ENCODE assay signal across 23 mouse cellular contexts in the genomic region with DNA sequence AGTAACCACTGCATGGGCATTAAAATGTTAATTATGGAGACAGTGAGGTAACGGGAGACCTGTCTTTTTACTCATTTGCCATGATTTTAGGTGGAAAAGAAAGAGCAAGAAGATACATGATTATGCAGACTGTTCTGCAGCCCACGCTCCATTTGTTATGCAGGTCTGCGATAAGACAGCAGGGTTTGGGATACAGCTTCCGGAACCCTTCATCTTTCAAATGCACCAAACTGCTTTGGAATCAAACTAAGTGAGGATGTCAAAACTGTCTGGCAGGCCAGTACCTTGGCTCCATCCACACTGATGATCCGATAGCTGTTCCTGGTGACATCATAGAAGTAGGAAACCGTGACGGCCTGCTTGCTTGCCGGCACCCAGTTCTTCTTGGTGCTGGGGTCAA. TPM values are rescaled to one million over a fixed set of nuclear protein-coding genes. Genes with fewer than 3 reads are reported as not detected.
DNase-seq lines count a peak whose midpoint lies in the region; ATAC-seq lines count a peak whose summit lies in the region.
"Had no signal": no experiment of that assay in that cellular context is flagged by ENCODE, and none has a peak within 500 bp of the region (broad histone marks: within the 10 kb centered on the region; RNA-seq: fewer than 3 reads in every experiment).

No protein-coding gene starts in this region.

- no peak overlapping the region for H3K9ac ChIP-seq in forebrain, embryonic 16.5 days (replicated peaks; ENCODE audit: low read depth, low read length)
- H3K9ac ChIP-seq in forebrain, embryonic 11.5 days (ENCODE audit: low read length): no peak overlapping the region
- no peak overlapping the region for H3K9ac ChIP-seq in neural tube, embryonic 13.5 days
- no peak overlapping the region for H3K9ac ChIP-seq in neural tube, embryonic 15.5 days (replicated peaks)
- H3K9ac ChIP-seq: embryonic facial prominence, embryonic 12.5 days; heart, embryonic 13.5 days; liver, embryonic 15.5 days; neural tube, embryonic 12.5 days had no signal

- no peak for DNase-seq in forebrain, embryonic 11.5 days (ENCODE audit: low spot score)
- DNase-seq in layer of hippocampus, adult 18-20 months (ENCODE audit: low spot score in 2 of 2): peak; percentile 32 to 76
- DNase-seq in layer of hippocampus, adult 9-10 months (ENCODE audit: low spot score): no peak
- no peak for DNase-seq in neural tube, embryonic 10.5 days (ENCODE audit: extremely low spot score, low spot score)
- no peak for DNase-seq in adrenal gland, postnatal 25 days
- DNase-seq: adrenal gland, postnatal 10 days; cerebellum, adult 11 months; cerebellum, postnatal 10 days; gastrocnemius, adult 2 months; heart, adult 18-20 months; kidney, adult 8-10 months; kidney, postnatal 14 days; thymus, adult 2 months had no signal

- no peak for ATAC-seq in forebrain, embryonic 16.5 days
- no peak for ATAC-seq in forebrain, embryonic 11.5 days (replicated peaks; ENCODE audit: low FRiP score)
- ATAC-seq in neural tube, embryonic 13.5 days (ENCODE audit: low read depth): 0 out of 2 replicates have a peak, but pooled peaks have one; percentile 1
- no peak for ATAC-seq in neural tube, embryonic 15.5 days (ENCODE audit: low FRiP score)
- ATAC-seq: activated CD4-positive, CD25-positive, alpha-beta regulatory T cell, adult 4 months had no signal

- 48% methylated on average over 8 of the region's 8 CpGs for WGBS in forebrain, embryonic 16.5 days
- WGBS in forebrain, embryonic 11.5 days: 90% methylated on average over 8 of the region's 8 CpGs
- WGBS in neural tube, embryonic 13.5 days: 65% methylated on average over 8 of the region's 8 CpGs
- 53% methylated on average over 8 of the region's 8 CpGs for WGBS in neural tube, embryonic 15.5 days

- no peaks in the 10 kb centered on the region for H3K36me3 ChIP-seq in forebrain, embryonic 16.5 days (ENCODE audit: control insufficient read depth, insufficient read depth)
- H3K36me3 ChIP-seq in forebrain, embryonic 11.5 days (ENCODE audit: control insufficient read depth, insufficient read depth, low read length): no peaks in the 10 kb centered on the region
- no peaks in the 10 kb centered on the region for H3K36me3 ChIP-seq in neural tube, embryonic 13.5 days
- H3K36me3 ChIP-seq in neural tube, embryonic 15.5 days: no peaks in the 10 kb centered on the region
- H3K36me3 ChIP-seq: embryonic facial prominence, embryonic 12.5 days; heart, embryonic 13.5 days; liver, embryonic 15.5 days; neural tube, embryonic 12.5 days had no signal

- no peaks in the 10 kb centered on the region for H3K27me3 ChIP-seq in forebrain, embryonic 16.5 days (replicated peaks; ENCODE audit: control insufficient read depth, insufficient read depth, low read length)
- no peaks in the 10 kb centered on the region for H3K27me3 ChIP-seq in forebrain, embryonic 11.5 days (ENCODE audit: control insufficient read depth, insufficient read depth, low read length)
- no peaks in the 10 kb centered on the region for H3K27me3 ChIP-seq in neural tube, embryonic 13.5 days
- H3K27me3 ChIP-seq in neural tube, embryonic 15.5 days (replicated peaks): no peaks in the 10 kb centered on the region
- H3K27me3 ChIP-seq: embryonic facial prominence, embryonic 12.5 days; heart, embryonic 13.5 days; liver, embryonic 15.5 days; neural tube, embryonic 12.5 days had no signal

- peak overlapping the region; percentile 12; the same call in 1 of the 2 replicates for H3K27ac ChIP-seq in forebrain, embryonic 16.5 days (ENCODE audit: low read length)
- no peak overlapping the region for H3K27ac ChIP-seq in forebrain, embryonic 11.5 days (ENCODE audit: low read depth, low read length)
- peak overlapping the region; percentile 61 for H3K27ac ChIP-seq in neural tube, embryonic 13.5 days (replicated peaks)
- peak overlapping the region; percentile 49 for H3K27ac ChIP-seq in neural tube, embryonic 15.5 days (replicated peaks)
- H3K27ac ChIP-seq: embryonic facial prominence, embryonic 12.5 days; gastrocnemius, adult 2 months; heart, embryonic 13.5 days; liver, embryonic 15.5 days; neural tube, embryonic 12.5 days had no signal

- peak overlapping the region; percentile 30 for H3K4me2 ChIP-seq in forebrain, embryonic 16.5 days (ENCODE audit: low read length)
- no peak overlapping the region for H3K4me2 ChIP-seq in forebrain, embryonic 11.5 days (ENCODE audit: low read depth, low read length, severe bottlenecking)
- no peak overlapping the region for H3K4me2 ChIP-seq in neural tube, embryonic 13.5 days
- H3K4me2 ChIP-seq in neural tube, embryonic 15.5 days: no peak overlapping the region
- H3K4me2 ChIP-seq: embryonic facial prominence, embryonic 12.5 days; heart, embryonic 13.5 days; liver, embryonic 15.5 days; neural tube, embryonic 12.5 days had no signal

- H3K9me3 ChIP-seq in forebrain, embryonic 16.5 days (ENCODE audit: control insufficient read depth, low read length): no peaks in the 10 kb centered on the region
- no peaks in the 10 kb centered on the region for H3K9me3 ChIP-seq in forebrain, embryonic 11.5 days (ENCODE audit: control insufficient read depth, low read length)
- H3K9me3 ChIP-seq in neural tube, embryonic 13.5 days: no peaks in the 10 kb centered on the region
- H3K9me3 ChIP-seq in neural tube, embryonic 15.5 days (replicated peaks): no peaks in the 10 kb centered on the region
- H3K9me3 ChIP-seq: embryonic facial prominence, embryonic 12.5 days; G1E; heart, embryonic 13.5 days; liver, embryonic 15.5 days; neural tube, embryonic 12.5 days had no signal

- H3K4me3 ChIP-seq in forebrain, embryonic 16.5 days (replicated peaks; ENCODE audit: low read length): no peak overlapping the region
- no peak overlapping the region for H3K4me3 ChIP-seq in forebrain, embryonic 11.5 days (ENCODE audit: low read depth, low read length)
- no peak overlapping the region for H3K4me3 ChIP-seq in neural tube, embryonic 13.5 days
- H3K4me3 ChIP-seq in neural tube, embryonic 15.5 days (replicated peaks): no peak overlapping the region
- H3K4me3 ChIP-seq: embryonic facial prominence, embryonic 12.5 days; gastrocnemius, adult 2 months; heart, embryonic 13.5 days; liver, embryonic 15.5 days; neural tube, embryonic 12.5 days had no signal

- H3K4me1 ChIP-seq in forebrain, embryonic 16.5 days (replicated peaks; ENCODE audit: control insufficient read depth, insufficient read depth, low read length): peaks cover 45% of the 10 kb centered on the region
- H3K4me1 ChIP-seq in forebrain, embryonic 11.5 days (replicated peaks; ENCODE audit: control insufficient read depth, insufficient read depth, low read length): peaks cover 4% of the 10 kb centered on the region; the same call in 1 of the 2 replicates
- peaks cover 82% of the 10 kb centered on the region for H3K4me1 ChIP-seq in neural tube, embryonic 13.5 days (replicated peaks)
- H3K4me1 ChIP-seq in neural tube, embryonic 15.5 days: peaks cover 59% of the 10 kb centered on the region
- H3K4me1 ChIP-seq: liver, embryonic 15.5 days had no signal

RNA-seq across cellular contexts. Expression of a gene that starts 58.1 kb away (rescaled TPM):
- polyA plus RNA-seq in forebrain, embryonic 16.5 days (2015; fragmentation: Nextera tagmentation; extraction: Ambion mirVana): 16.8 and 19.1 TPM in 2 replicates
- polyA plus RNA-seq in forebrain, embryonic 11.5 days (2014; fragmentation: Nextera tagmentation; extraction: Ambion mirVana): 29.7 and 30.1 TPM in 2 replicates
- 10 to 100 TPM; 85.9 to 96.4 TPM for total RNA-seq in layer of hippocampus, adult 18-20 months (2021)
- polyA plus RNA-seq in neural tube, embryonic 13.5 days (2015; fragmentation: Nextera tagmentation; extraction: Ambion mirVana): 30.5 and 31.9 TPM in 2 replicates
- polyA plus RNA-seq in neural tube, embryonic 15.5 days (2015; fragmentation: Nextera tagmentation; extraction: Ambion mirVana): 29.3 and 30.1 TPM in 2 replicates
- 2.4 and 2.6 TPM in 2 replicates for total RNA-seq in adrenal gland, postnatal 25 days (2021)
- total RNA-seq: monocyte, adult 5-6 weeks had no signal

Comparison
In these comparisons a context has a peak if more than half of its experiments do, and no peak if none do; other contexts are left out.
1. DNase-seq: peak in layer of hippocampus, adult 18-20 months (2 of 2); none in forebrain, embryonic 11.5 days (single experiment), layer of hippocampus, adult 9-10 months (single experiment), neural tube, embryonic 10.5 days (single experiment) and adrenal gland, postnatal 25 days (single experiment).